Mouse (Mus musculus): Measurements from ENCODE around the gene Ccdc124.
"Not testable (repeated sequence)": the region's sequence is repeated elsewhere in the genome, so short reads cannot be mapped to it uniquely, and the experiment has no call there.

Gene Ccdc124

DNA sequence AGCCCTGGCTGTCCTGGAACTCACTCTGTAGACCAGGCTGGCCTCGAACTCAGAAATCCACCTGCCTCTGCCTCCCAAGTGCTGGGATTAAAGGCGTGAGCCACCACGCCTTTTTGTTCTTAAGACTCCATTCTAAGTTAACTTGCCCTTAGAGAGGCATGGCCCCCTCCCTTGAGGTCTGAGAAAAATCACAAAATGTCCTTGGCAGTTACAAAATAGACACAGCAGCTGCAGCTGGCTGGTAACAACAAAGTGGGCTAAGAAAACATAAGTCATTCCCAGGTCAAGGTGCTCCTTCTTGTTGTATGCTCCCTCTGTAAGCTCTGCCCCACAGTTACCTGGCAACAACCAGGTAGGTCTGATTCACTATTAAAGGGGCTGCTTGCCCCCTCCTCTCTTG lies 51.1 kb downstream of the Ccdc124 start:
- not testable (repeated sequence) for DNase-seq (ENCODE audit: low spot score in 2 of 2)

DNA sequence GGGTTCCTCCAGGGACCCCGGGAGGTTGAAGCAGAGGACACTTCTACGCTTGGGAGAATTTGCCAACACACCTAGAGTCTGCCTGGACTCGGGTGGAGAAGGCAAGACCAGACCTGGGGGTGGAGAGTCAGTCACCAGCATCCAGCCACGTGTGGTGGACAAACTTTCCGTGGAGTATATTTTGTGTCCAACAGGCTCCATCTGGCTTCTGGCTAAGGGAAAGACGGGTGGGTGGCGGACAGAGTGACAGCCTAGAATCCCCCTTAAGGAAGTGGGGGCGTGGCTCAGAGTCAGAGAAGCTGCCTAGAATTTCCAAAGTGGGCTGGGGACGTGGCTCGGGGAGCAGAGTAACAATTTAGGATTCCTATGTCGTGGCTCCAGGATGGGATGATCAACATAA lies 51.7 kb downstream of the Ccdc124 start:
- DNase-seq (ENCODE audit: low spot score in 2 of 2): no peak

DNA sequence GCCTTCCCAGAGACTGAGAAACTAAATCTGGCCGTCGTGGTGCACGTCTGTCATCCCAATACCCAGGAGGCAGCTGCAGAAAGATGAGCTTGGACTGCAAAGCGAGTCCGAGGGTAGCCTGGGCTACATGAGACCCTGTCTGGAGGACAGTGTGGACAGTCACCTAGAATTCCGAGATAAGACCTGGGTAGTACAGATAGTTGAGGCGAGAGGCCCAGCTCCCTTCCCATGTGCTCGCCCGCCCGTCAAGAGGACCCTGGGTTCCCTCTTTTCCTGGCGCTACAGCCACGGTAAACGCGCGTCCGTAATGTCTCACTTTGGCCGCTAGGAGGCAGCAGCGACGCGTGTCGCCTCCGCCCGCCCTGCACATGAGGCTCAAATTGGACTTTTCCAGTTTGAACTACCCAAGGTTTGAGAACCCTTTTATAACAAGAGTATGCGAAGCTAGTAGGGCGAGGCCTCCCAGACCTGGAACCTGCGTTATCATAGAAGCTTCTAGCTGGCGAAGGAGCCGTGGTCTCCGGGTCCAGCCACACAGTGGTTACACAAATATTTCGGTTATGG lies 52.3 kb downstream of the Ccdc124 start:
- peak in 1 of 2 experiments; percentile 54 for DNase-seq (ENCODE audit: low spot score in 2 of 2)

DNA sequence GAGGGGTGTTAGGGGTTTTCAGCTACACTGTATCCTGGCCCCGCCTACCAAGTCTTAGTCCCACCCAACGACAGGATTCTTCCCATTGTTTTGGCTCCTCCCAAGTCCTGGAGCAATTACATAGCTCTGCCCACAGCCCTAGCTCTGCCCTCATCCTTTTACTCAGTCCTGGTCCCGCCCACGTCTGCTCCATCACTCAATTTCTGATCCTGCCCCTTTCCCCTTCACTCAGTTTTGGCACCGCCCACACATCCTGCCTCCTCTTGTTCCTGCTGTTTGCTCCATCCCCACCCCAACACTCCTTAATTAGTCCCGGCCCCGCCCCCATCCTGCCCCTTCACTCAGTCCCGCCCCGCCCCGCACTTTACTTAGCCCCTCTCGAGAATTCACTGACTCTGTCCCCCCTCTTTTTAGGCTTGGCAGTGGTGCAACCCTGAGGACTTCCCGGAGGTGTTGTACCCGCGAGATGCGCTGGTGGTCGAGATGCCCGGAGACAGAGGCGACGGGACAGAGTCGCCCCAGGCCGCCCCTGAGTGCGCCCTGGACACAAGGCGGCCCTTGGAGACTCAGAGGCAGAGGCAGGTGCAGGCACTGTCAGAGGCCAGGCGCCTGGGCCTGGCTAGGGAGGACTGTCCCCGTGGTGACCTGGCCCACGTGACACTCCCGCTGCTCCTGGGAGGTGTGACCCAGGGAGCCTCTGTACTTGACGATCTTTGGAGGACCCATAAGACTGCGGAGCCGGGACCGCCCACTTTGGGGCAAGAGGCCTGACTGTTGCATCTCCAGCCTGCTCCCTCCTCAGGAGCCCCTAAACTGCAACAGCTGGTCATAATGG lies 53.4 kb downstream of the Ccdc124 start:
- no peak for DNase-seq (ENCODE audit: low spot score in 2 of 2)

All from frontal cortex, postnatal 25 days (tissue).